Mouse (Mus musculus): ENCODE data around the gene Dock2. TPM values are rescaled to one million over a fixed set of nuclear protein-coding genes. Genes with fewer than 3 reads are reported as not detected.

The Dock2 gene
- polyA plus RNA-seq, 1 experiment from 2014 or later = 3.9 TPM

DNA sequence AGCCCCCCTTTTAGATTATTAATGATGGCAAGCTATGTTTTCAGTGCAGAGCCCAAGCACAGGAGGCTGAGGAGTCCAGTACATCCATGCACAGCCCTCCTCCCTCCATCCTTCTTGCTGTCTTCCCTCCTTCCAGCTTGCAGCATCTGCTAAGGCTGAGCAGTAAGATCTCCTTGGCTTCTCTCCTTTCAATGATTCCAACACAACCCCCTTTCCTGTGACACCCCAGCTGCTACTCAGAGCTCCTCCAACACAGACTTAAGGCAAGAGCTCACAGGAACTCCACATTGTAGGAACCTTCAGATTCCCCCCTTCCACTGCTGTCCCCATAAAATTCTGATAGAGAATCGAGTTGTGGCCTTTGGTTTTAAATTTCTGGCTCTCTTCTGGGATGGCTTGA lies 580.9 kb downstream of the Dock2 start:
- 35% methylated on average over 1 of the region's 1 CpGs for WGBS (ENCODE audit: insufficient replicate concordance)
- Histone ChIP-seq H3K4me1 (ENCODE audit: insufficient read depth) (no peaks in the 10 kb centered on the region), H3K36me3 (replicated peaks; ENCODE audit: insufficient read depth, low read length) (no peaks in the 10 kb centered on the region), H3K27ac (ENCODE audit: low read depth) (no peak overlapping the region), H3K27me3 (ENCODE audit: insufficient read depth, low read length) (no peaks in the 10 kb centered on the region), H3K9me3 (ENCODE audit: low read length) (no peaks in the 10 kb centered on the region), H3K4me2 (ENCODE audit: low read depth, low read length) (no peak overlapping the region), H3K4me3 (ENCODE audit: low read depth, low read length) (no peak overlapping the region), H3K9ac (replicated peaks) (no peak overlapping the region)
- no peak for TF ChIP-seq EP300 (IDR thresholded peaks at IDR 0.05; ENCODE audit: low read depth)
- TF ChIP-seq CTCF (IDR thresholded peaks at IDR 0.05; ENCODE audit: low read depth) = no peak
- DNase-seq (no peak), ATAC-seq (no peak)

- Histone ChIP-seq H3K27ac (ENCODE audit: low read depth) (no peak overlapping the region), H3K9me3 (ENCODE audit: low read length) (no peaks in the 10 kb centered on the region), H3K4me2 (ENCODE audit: low read depth, low read length) (no peak overlapping the region), H3K4me3 (ENCODE audit: low read depth, low read length) (no peak overlapping the region), H3K4me1 (ENCODE audit: insufficient read depth) (no peaks in the 10 kb centered on the region), H3K27me3 (ENCODE audit: insufficient read depth, low read length) (no peaks in the 10 kb centered on the region), H3K36me3 (replicated peaks; ENCODE audit: insufficient read depth, low read length) (no peaks in the 10 kb centered on the region), H3K9ac (replicated peaks) (no peak overlapping the region)
- DNase-seq (no peak), ATAC-seq (no peak)
- 86% methylated on average over 3 of the region's 3 CpGs for WGBS (ENCODE audit: insufficient replicate concordance)
- TF ChIP-seq CTCF (IDR thresholded peaks at IDR 0.05; ENCODE audit: low read depth) = no peak
- no peak for TF ChIP-seq EP300 (IDR thresholded peaks at IDR 0.05; ENCODE audit: low read depth)
These were observed 588.5 kb downstream of the Dock2 start for GRCm38 (mm10) chr11:34195142-34195541.

GRCm38 (mm10) chr11:34194158-34194941 lies 589.3 kb downstream of the Dock2 start:
- H3K9me3 ChIP-seq (ENCODE audit: low read length) = no peaks in the 10 kb centered on the region
- H3K4me1 ChIP-seq (ENCODE audit: insufficient read depth) = no peaks in the 10 kb centered on the region
- TF ChIP-seq CTCF (IDR thresholded peaks at IDR 0.05; ENCODE audit: low read depth) = no peak
- TF ChIP-seq EP300 (IDR thresholded peaks at IDR 0.05; ENCODE audit: low read depth) = no peak
- no peak overlapping the region for H3K4me3 ChIP-seq (ENCODE audit: low read depth, low read length)
- H3K4me2 ChIP-seq (ENCODE audit: low read depth, low read length) = no peak overlapping the region
- ATAC-seq = no peak
- H3K9ac ChIP-seq (replicated peaks) = no peak overlapping the region
- no peak overlapping the region for H3K27ac ChIP-seq (ENCODE audit: low read depth)
- no peaks in the 10 kb centered on the region for H3K36me3 ChIP-seq (replicated peaks; ENCODE audit: insufficient read depth, low read length)
- no peak for DNase-seq
- WGBS (ENCODE audit: insufficient replicate concordance) = 63% methylated on average over 9 of the region's 9 CpGs
- H3K27me3 ChIP-seq (ENCODE audit: insufficient read depth, low read length) = no peaks in the 10 kb centered on the region

DNA sequence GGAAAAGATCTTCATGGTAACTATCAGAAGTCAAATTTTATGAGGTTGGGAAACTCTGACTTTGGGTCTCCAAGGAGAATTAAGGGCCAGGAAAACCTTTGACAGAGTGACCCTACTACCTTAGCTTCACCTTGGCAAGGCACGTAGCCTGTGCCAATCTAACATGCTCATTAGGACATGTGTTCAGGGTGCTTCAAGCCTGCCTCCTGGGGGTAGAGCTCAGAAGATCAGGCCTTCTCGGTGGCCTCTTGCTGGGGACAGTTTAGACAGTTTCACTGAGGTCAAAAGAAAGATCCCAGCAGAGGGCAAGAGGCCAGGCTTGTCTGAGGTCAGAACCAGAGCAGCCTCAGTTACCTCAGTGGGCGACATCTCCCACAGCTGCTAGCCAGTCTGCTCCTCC lies 590.0 kb downstream of the Dock2 start:
- 52% methylated on average over 3 of the region's 3 CpGs for WGBS (ENCODE audit: insufficient replicate concordance)
- DNase-seq = no peak
- H3K4me2 ChIP-seq (ENCODE audit: low read depth, low read length) = no peak overlapping the region

GRCm38 (mm10) chr11:34184266-34184665 lies 599.4 kb downstream of the Dock2 start:
- no peaks in the 10 kb centered on the region for H3K36me3 ChIP-seq (replicated peaks; ENCODE audit: insufficient read depth, low read length)
- 50% methylated on average over 2 of the region's 2 CpGs for WGBS (ENCODE audit: insufficient replicate concordance)

More for the DNA sequence above, 590.0 kb downstream of the Dock2 start:
- ATAC-seq = no peak
- Histone ChIP-seq H3K27me3 (ENCODE audit: insufficient read depth, low read length) (no peaks in the 10 kb centered on the region), H3K9ac (replicated peaks) (no peak overlapping the region), H3K4me1 (ENCODE audit: insufficient read depth) (no peaks in the 10 kb centered on the region), H3K4me3 (ENCODE audit: low read depth, low read length) (no peak overlapping the region), H3K36me3 (replicated peaks; ENCODE audit: insufficient read depth, low read length) (no peaks in the 10 kb centered on the region), H3K27ac (ENCODE audit: low read depth) (no peak overlapping the region), H3K9me3 (ENCODE audit: low read length) (no peaks in the 10 kb centered on the region)
- TF ChIP-seq EP300 (IDR thresholded peaks at IDR 0.05; ENCODE audit: low read depth) (no peak), CTCF (IDR thresholded peaks at IDR 0.05; ENCODE audit: low read depth) (no peak)

GRCm38 (mm10) chr11:34181214-34182117 lies 602.2 kb downstream of the Dock2 start:
- no peak overlapping the region for H3K27ac ChIP-seq (ENCODE audit: low read depth)
- no peaks in the 10 kb centered on the region for H3K4me1 ChIP-seq (ENCODE audit: insufficient read depth)
- no peak overlapping the region for H3K4me3 ChIP-seq (ENCODE audit: low read depth, low read length)
- H3K4me2 ChIP-seq (ENCODE audit: low read depth, low read length) = no peak overlapping the region
- no peaks in the 10 kb centered on the region for H3K9me3 ChIP-seq (ENCODE audit: low read length)
- no peak overlapping the region for H3K9ac ChIP-seq (replicated peaks)
- ATAC-seq (no peak), DNase-seq (no peak)
- H3K36me3 ChIP-seq (replicated peaks; ENCODE audit: insufficient read depth, low read length) = no peaks in the 10 kb centered on the region
- TF ChIP-seq EP300 (IDR thresholded peaks at IDR 0.05; ENCODE audit: low read depth) (no peak), CTCF (IDR thresholded peaks at IDR 0.05; ENCODE audit: low read depth) (no peak)
- WGBS (ENCODE audit: insufficient replicate concordance) = 52% methylated on average over 8 of the region's 8 CpGs
- no peaks in the 10 kb centered on the region for H3K27me3 ChIP-seq (ENCODE audit: insufficient read depth, low read length)

More at GRCm38 (mm10) chr11:34184266-34184665, 599.4 kb downstream of the Dock2 start:
- Histone ChIP-seq H3K9me3 (ENCODE audit: low read length) (no peaks in the 10 kb centered on the region), H3K27me3 (ENCODE audit: insufficient read depth, low read length) (no peaks in the 10 kb centered on the region), H3K27ac (ENCODE audit: low read depth) (no peak overlapping the region), H3K9ac (replicated peaks) (no peak overlapping the region), H3K4me1 (ENCODE audit: insufficient read depth) (no peaks in the 10 kb centered on the region), H3K4me2 (ENCODE audit: low read depth, low read length) (no peak overlapping the region), H3K4me3 (ENCODE audit: low read depth, low read length) (no peak overlapping the region)
- no peak for DNase-seq
- no peak for ATAC-seq
- TF ChIP-seq EP300 (IDR thresholded peaks at IDR 0.05; ENCODE audit: low read depth) (no peak), CTCF (IDR thresholded peaks at IDR 0.05; ENCODE audit: low read depth) (no peak)

Data from liver, postnatal 0 days (tissue).